Mouse (Mus musculus): ENCODE measurements around the gene Iscu. TPM values are rescaled to one million over a fixed set of nuclear protein-coding genes. Genes with fewer than 3 reads are reported as not detected.
"Not testable (repeated sequence)": the region's sequence is repeated elsewhere in the genome, so short reads cannot be mapped to it uniquely, and the experiment has no call there.

Iscu gene
- polyA plus RNA-seq, 1 experiment from 2014 or later: 117 TPM

DNA sequence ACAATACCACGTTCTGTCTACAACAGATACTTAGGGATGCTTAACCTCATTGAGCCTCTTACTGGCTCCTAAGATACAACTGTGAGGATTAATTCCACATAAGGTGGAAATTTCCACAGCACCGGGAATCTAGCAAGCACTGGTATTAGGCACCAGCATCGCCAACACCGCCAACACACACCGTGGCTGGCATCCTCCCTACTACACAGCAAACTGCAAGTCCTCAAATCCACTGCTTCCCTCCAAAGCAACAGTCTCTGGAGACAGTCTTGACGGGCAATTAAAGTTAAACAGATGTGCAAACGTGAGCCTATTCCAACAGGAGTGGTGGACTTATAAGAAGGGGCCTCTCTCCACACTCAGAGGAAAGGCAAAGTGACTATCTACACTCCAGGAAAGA, 8.7 kb downstream of the Iscu start:
- no peaks in the 10 kb centered on the region; the same call in 1 of the 2 replicates for H3K27me3 ChIP-seq (ENCODE audit: control insufficient read depth, insufficient read depth, low read length)
- H3K9ac ChIP-seq (ENCODE audit: low read length): no peak overlapping the region
- DNase-seq (ENCODE audit: low spot score, missing footprints): no peak
- no peak overlapping the region for H3K4me2 ChIP-seq
- ATAC-seq (ENCODE audit: low FRiP score): no peak
- H3K36me3 ChIP-seq (ENCODE audit: control insufficient read depth, insufficient read depth, low read length): peaks cover 10% of the 10 kb centered on the region
- no peaks in the 10 kb centered on the region for H3K4me1 ChIP-seq (ENCODE audit: control insufficient read depth, insufficient read depth, low read length)
- no peak overlapping the region for H3K4me3 ChIP-seq (ENCODE audit: low read depth, low read length)
- no peaks in the 10 kb centered on the region; the same call in 1 of the 2 replicates for H3K9me3 ChIP-seq (ENCODE audit: control insufficient read depth, low read length)
- no peak overlapping the region for H3K27ac ChIP-seq (ENCODE audit: low read depth, low read length)
- WGBS: 84% methylated on average over 7 of the region's 7 CpGs

DNA sequence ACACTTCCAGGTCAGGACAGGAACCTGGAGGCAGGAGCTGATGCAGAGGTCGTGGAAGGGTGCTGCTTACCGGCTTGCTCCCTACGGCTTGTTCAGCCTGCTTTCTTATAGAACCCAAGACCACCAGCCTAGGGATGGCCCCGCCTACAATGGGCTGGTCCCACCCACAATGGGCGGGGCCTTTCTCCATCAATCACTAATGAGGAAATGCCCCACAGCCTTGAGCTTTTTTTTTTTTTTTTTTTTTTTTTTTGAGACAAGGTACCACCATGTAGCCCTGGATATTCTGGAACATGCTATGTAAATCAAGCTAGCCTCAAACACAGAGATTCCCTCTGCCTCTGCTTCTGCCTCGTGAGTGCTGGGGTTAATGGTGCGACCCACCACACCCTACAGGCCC, 9.3 kb downstream of the Iscu start:
- Histone ChIP-seq H3K27me3 (ENCODE audit: control insufficient read depth, insufficient read depth, low read length) (no peaks in the 10 kb centered on the region; the same call in 1 of the 2 replicates), H3K4me3 (ENCODE audit: low read depth, low read length) (no peak overlapping the region), H3K27ac (ENCODE audit: low read depth, low read length) (no peak overlapping the region), H3K9me3 (ENCODE audit: control insufficient read depth, low read length) (no peaks in the 10 kb centered on the region; the same call in 1 of the 2 replicates), H3K9ac (ENCODE audit: low read length) (no peak overlapping the region), H3K4me2 (no peak overlapping the region), H3K36me3 (ENCODE audit: control insufficient read depth, insufficient read depth, low read length) (peaks cover 5% of the 10 kb centered on the region; the same call in 1 of the 2 replicates), H3K4me1 (ENCODE audit: control insufficient read depth, insufficient read depth, low read length) (no peaks in the 10 kb centered on the region)
- DNase-seq (ENCODE audit: low spot score, missing footprints) (peak; percentile 0), ATAC-seq (ENCODE audit: low FRiP score) (no peak)
- WGBS: 78% methylated on average over 7 of the region's 7 CpGs

DNA sequence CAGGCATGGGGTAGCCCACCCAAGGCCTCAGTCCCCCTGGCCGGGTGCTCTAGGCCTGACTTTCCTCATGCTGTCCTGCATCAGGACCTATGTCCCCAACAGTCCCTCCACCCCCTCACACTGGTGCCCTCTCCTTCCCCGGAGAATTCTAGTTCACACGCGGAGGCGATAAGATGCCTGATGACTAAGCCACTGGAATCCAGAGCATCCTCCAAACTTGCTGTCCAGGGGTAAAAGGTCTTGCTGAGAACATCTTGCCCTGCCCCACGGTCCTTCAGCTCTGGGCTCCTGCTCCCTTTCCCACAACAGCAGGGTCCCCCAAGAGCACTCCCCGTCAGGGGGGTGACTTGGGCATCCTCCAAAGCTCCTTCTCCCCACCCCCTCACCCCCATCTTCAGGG, 10.1 kb downstream of the Iscu start:
- Histone ChIP-seq H3K4me2 (no peak overlapping the region), H3K9me3 (ENCODE audit: control insufficient read depth, low read length) (no peaks in the 10 kb centered on the region; the same call in 1 of the 2 replicates), H3K36me3 (ENCODE audit: control insufficient read depth, insufficient read depth, low read length) (0 out of 2 replicates have a peak, but pooled peaks cover 3% of the 10 kb centered on the region), H3K27me3 (ENCODE audit: control insufficient read depth, insufficient read depth, low read length) (no peaks in the 10 kb centered on the region; the same call in 1 of the 2 replicates), H3K4me3 (ENCODE audit: low read depth, low read length) (no peak overlapping the region), H3K4me1 (ENCODE audit: control insufficient read depth, insufficient read depth, low read length) (no peaks in the 10 kb centered on the region), H3K9ac (ENCODE audit: low read length) (no peak overlapping the region), H3K27ac (ENCODE audit: low read depth, low read length) (no peak overlapping the region)
- DNase-seq (ENCODE audit: low spot score, missing footprints) (no peak), ATAC-seq (ENCODE audit: low FRiP score) (no peak)
- 89% methylated on average over 7 of the region's 7 CpGs for WGBS

DNA sequence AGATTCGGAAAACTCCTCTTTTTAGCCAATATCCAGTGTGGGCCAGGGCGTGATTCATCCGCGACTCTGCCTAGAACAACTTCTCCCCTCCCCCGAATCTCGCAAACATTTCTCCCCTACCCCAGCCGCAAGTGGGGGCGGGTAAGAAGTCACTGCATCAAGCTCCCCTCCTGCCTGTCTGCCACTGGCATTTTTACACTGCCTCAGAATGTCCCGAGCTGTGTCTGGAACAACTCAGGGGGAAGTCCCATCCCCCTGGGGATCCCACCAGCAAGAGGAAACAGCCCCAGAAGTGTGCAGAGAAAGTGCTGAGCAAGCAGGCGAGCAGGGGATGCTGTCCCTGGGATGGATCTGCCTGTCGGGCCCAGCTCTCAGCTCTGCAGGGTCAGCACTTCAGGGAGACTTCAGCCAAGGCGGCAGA, 11.0 kb downstream of the Iscu start:
- no peak overlapping the region for H3K27ac ChIP-seq (ENCODE audit: low read depth, low read length)
- no peak for ATAC-seq (ENCODE audit: low FRiP score)
- no peaks in the 10 kb centered on the region for H3K4me1 ChIP-seq (ENCODE audit: control insufficient read depth, insufficient read depth, low read length)
- 19% methylated on average over 12 of the region's 12 CpGs for whole genome bisulfite sequencing
- DNase-seq (ENCODE audit: low spot score, missing footprints): no peak
- no peak overlapping the region for H3K4me3 ChIP-seq (ENCODE audit: low read depth, low read length)
- H3K9me3 ChIP-seq (ENCODE audit: control insufficient read depth, low read length): no peaks in the 10 kb centered on the region; the same call in 1 of the 2 replicates
- H3K36me3 ChIP-seq (ENCODE audit: control insufficient read depth, insufficient read depth, low read length): no peaks in the 10 kb centered on the region
- H3K4me2 ChIP-seq: no peak overlapping the region
- H3K27me3 ChIP-seq (ENCODE audit: control insufficient read depth, insufficient read depth, low read length): no peaks in the 10 kb centered on the region; the same call in 1 of the 2 replicates
- no peak overlapping the region for H3K9ac ChIP-seq (ENCODE audit: low read length)

DNA sequence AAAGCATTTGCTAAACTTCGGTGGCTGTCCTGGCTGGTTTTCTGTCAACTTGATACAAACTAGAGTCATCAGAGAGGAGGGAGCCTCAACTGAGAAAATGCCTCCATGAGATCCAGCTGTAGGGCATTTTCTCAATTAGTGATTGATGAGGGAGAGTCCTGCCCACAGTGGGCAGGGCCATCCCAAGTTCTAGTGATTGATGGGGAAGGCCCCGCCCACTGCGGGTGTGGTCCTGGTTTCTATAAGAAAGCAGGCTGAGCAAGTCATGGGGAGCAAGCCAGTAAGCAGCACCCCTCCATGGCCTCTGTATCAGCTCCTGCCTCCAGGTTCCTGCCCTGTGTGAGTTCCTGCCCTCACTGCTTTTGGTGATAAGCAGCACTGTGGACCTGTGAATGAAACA, 11.6 kb downstream of the Iscu start:
- H3K27me3 ChIP-seq (ENCODE audit: control insufficient read depth, insufficient read depth, low read length); H3K9me3 ChIP-seq (ENCODE audit: control insufficient read depth, low read length); H3K9ac ChIP-seq (ENCODE audit: low read length); H3K36me3 ChIP-seq (ENCODE audit: control insufficient read depth, insufficient read depth, low read length); H3K4me2 ChIP-seq; H3K27ac ChIP-seq (ENCODE audit: low read depth, low read length); H3K4me3 ChIP-seq (ENCODE audit: low read depth, low read length); H3K4me1 ChIP-seq (ENCODE audit: control insufficient read depth, insufficient read depth, low read length); ATAC-seq (ENCODE audit: low FRiP score): not testable (repeated sequence)
- 25% methylated on average over 3 of the region's 3 CpGs for WGBS
- DNase-seq (ENCODE audit: low spot score, missing footprints): peak; percentile 54

DNA sequence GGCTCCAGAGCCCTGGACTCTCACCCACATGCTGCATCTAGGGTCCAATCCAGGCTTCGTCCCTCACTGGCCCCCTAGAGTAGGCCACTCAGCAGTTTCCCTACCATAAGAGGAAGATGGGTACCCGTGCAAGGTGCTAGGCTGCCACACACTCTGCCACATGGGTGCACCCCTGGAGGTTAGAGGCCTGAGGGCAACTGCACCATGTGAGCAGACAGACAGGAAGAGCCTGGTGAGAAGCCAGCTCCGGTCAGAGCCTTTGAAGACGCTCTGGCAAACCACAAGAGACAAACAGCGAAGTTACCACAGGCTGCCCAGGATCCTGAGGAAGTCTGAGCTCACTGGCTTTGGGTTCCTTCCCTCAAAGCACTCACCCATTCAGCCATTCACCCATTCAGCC, 14.4 kb downstream of the Iscu start:
- H3K4me2 ChIP-seq: no peak overlapping the region
- 0 out of 2 replicates have a peak, but pooled peaks cover 5% of the 10 kb centered on the region for H3K4me1 ChIP-seq (ENCODE audit: control insufficient read depth, insufficient read depth, low read length)
- no peaks in the 10 kb centered on the region; the same call in 1 of the 2 replicates for H3K27me3 ChIP-seq (ENCODE audit: control insufficient read depth, insufficient read depth, low read length)
- no peaks in the 10 kb centered on the region for H3K9me3 ChIP-seq (ENCODE audit: control insufficient read depth, low read length)
- DNase-seq (ENCODE audit: low spot score, missing footprints) (peak; percentile 62), ATAC-seq (ENCODE audit: low FRiP score) (no peak)
- no peak overlapping the region for H3K9ac ChIP-seq (ENCODE audit: low read length)
- no peaks in the 10 kb centered on the region for H3K36me3 ChIP-seq (ENCODE audit: control insufficient read depth, insufficient read depth, low read length)
- no peak overlapping the region for H3K4me3 ChIP-seq (ENCODE audit: low read depth, low read length)
- 82% methylated on average over 5 of the region's 5 CpGs for WGBS
- H3K27ac ChIP-seq (ENCODE audit: low read depth, low read length): no peak overlapping the region

DNA sequence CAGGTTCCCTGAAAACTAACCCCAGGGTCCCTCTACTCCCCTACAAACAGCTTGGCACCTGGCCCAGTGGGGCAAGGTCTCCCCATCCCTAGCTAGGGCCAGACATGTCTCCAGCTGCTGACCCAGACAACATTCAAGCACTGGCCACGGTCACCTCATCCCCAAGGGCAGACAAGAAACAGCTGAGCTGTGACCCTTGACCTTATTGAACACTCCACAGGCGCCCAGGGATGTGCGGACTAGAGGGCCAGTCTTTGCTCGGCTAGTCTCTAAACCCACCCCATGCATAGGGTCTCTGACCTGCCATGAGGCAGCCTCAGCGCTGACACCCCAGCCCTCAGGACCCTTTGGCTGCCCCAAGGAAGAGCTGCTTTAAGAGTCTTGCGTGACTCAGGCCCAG, 16.1 kb downstream of the Iscu start:
- no peak overlapping the region for H3K27ac ChIP-seq (ENCODE audit: low read depth, low read length)
- no peaks in the 10 kb centered on the region for H3K9me3 ChIP-seq (ENCODE audit: control insufficient read depth, low read length)
- H3K4me1 ChIP-seq (ENCODE audit: control insufficient read depth, insufficient read depth, low read length): 0 out of 2 replicates have a peak, but pooled peaks cover 5% of the 10 kb centered on the region
- H3K4me3 ChIP-seq (ENCODE audit: low read depth, low read length): no peak overlapping the region
- no peak overlapping the region for H3K4me2 ChIP-seq
- H3K27me3 ChIP-seq (ENCODE audit: control insufficient read depth, insufficient read depth, low read length): no peaks in the 10 kb centered on the region; the same call in 1 of the 2 replicates
- 38% methylated on average over 6 of the region's 6 CpGs for WGBS
- peak; percentile 69 for DNase-seq (ENCODE audit: low spot score, missing footprints)
- ATAC-seq (ENCODE audit: low FRiP score): no peak
- H3K9ac ChIP-seq (ENCODE audit: low read length): no peak overlapping the region
- no peaks in the 10 kb centered on the region for H3K36me3 ChIP-seq (ENCODE audit: control insufficient read depth, insufficient read depth, low read length)

DNA sequence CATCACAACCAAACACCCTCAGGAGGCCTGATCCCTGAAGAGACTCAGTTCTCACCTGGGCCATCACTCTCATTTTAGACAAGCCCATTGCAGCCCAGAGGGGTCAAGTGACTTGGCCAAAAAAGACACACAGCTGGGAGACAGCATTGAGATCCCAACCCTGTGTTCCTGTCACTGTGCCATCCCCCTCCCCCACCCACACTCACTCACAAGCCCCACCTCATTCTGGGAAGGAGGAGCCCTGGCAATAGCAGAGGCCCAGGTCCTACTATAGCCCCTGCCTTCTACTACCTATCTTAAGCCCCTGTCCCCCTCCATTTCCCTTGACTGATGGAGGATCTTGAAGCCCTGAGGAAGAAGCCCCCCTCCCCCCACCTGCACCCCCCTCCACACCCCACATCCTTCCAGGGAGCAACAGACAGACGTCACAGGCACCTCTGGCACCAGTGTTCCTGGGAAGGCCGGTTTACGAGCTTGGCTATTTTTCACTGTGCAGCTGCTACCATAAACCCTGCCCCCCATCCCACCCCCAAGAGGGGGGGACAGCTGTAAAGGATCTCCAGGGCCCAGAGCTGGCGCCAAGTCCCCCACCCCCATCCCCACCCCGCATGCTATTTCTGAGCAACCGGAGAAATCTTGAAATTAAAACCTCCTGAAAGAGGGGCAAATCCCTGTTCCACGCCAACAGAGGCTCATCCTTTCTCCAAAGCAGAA, 16.7 kb downstream of the Iscu start:
- ATAC-seq (ENCODE audit: low FRiP score) (no peak), DNase-seq (ENCODE audit: low spot score, missing footprints) (peak; percentile 60)
- H3K4me2 ChIP-seq: no peak overlapping the region
- H3K27me3 ChIP-seq (ENCODE audit: control insufficient read depth, insufficient read depth, low read length): no peaks in the 10 kb centered on the region
- WGBS: 55% methylated on average over 7 of the region's 7 CpGs
- H3K9ac ChIP-seq (ENCODE audit: low read length): no peak overlapping the region
- no peak overlapping the region for H3K4me3 ChIP-seq (ENCODE audit: low read depth, low read length)
- H3K9me3 ChIP-seq (ENCODE audit: control insufficient read depth, low read length): no peaks in the 10 kb centered on the region
- H3K4me1 ChIP-seq (ENCODE audit: control insufficient read depth, insufficient read depth, low read length): 0 out of 2 replicates have a peak, but pooled peaks cover 5% of the 10 kb centered on the region
- no peak overlapping the region for H3K27ac ChIP-seq (ENCODE audit: low read depth, low read length)
- H3K36me3 ChIP-seq (ENCODE audit: control insufficient read depth, insufficient read depth, low read length): no peaks in the 10 kb centered on the region

DNA sequence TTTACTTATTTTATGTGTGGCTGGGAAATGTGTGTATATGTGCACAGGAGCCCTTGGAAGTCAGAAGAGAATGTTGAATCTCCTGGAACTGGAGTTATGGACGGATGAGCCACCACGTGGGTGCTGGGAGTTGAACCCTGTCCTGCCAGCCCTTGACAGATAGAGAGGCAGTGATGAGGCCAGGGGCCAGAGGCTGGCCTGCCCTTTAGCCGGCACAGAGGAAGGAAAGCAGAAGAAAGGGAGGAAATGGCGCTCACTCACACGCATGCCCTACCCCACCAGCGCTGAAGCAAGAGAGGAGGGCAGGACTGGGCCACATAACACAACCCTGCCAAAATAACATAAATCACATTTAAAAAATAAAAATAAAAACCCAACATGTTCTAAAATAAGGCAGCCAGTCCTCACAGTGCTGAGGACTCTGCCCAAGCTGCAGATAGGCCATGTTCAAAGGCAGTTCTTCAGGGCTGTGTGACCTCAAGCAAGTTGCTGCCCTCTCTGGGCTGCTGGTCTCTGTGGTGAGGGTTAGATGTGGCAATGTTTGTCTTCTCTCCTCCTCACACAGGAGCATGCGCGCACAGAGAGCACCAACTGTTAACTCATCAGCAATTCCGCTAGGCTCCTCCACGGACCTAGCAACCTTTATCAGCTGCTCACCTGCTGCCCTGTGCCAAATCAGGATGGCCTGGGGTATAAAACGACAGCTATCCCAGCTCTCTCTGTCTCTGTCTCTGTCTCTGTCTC, 18.1 kb downstream of the Iscu start:
- H3K27me3 ChIP-seq (ENCODE audit: control insufficient read depth, insufficient read depth, low read length): no peaks in the 10 kb centered on the region
- no peaks in the 10 kb centered on the region for H3K36me3 ChIP-seq (ENCODE audit: control insufficient read depth, insufficient read depth, low read length)
- H3K4me2 ChIP-seq: no peak overlapping the region
- 79% methylated on average over 11 of the region's 11 CpGs for WGBS
- H3K4me3 ChIP-seq (ENCODE audit: low read depth, low read length): no peak overlapping the region
- no peak overlapping the region for H3K9ac ChIP-seq (ENCODE audit: low read length)
- no peak for ATAC-seq (ENCODE audit: low FRiP score)
- 0 out of 2 replicates have a peak, but pooled peaks cover 5% of the 10 kb centered on the region for H3K4me1 ChIP-seq (ENCODE audit: control insufficient read depth, insufficient read depth, low read length)
- no peaks in the 10 kb centered on the region for H3K9me3 ChIP-seq (ENCODE audit: control insufficient read depth, low read length)
- peak; percentile 68 for DNase-seq (ENCODE audit: low spot score, missing footprints)
- no peak overlapping the region for H3K27ac ChIP-seq (ENCODE audit: low read depth, low read length)

Data from midbrain, embryonic 11.5 days (tissue).